Mouse (Mus musculus): ENCODE measurements around the gene Socs3. TPM values are rescaled to one million over a fixed set of nuclear protein-coding genes. Genes with fewer than 3 reads are reported as not detected.

Socs3 gene
- polyA plus RNA-seq, 1 experiment from 2014 or later, result 15.7 TPM

DNA sequence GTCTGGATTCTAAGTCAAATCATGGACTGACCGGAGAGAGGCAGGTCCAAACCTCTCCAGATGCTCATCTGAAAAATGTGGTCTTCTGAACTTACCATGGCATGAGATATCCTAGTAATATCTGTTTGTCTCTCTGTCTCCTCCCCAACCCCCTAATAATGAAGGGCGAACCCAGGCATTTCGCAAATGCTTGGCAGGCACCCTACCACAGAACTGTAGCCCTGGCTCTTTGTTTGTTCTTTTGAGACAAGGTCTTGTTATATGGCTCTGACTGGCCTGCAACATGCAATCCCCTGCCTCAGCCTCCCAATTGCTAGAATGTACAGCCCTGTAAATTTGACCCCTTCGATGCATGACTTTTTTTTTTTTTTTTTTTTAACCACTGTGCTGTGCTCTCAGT, 10.7 kb downstream of the Socs3 start:
- TF ChIP-seq EP300 (optimal IDR thresholded peaks at IDR 0.05), result no peak
- no peak for TF ChIP-seq CTCF (IDR thresholded peaks at IDR 0.05; ENCODE audit: low read depth)

GRCm38 (mm10) chr11:117958197-117958596, 11.7 kb downstream of the Socs3 start:
- no peaks in the 10 kb centered on the region for H3K27me3 ChIP-seq (ENCODE audit: control insufficient read depth, insufficient read depth, low read length)
- H3K4me3 ChIP-seq (ENCODE audit: low read depth, low read length), result no peak overlapping the region
- ATAC-seq (ENCODE audit: low FRiP score, low TSS enrichment) (no peak), DNase-seq (ENCODE audit: low spot score) (no peak)
- no peaks in the 10 kb centered on the region for H3K36me3 ChIP-seq (ENCODE audit: control insufficient read depth, insufficient read depth, low read length)
- no peaks in the 10 kb centered on the region for H3K9me3 ChIP-seq (ENCODE audit: control insufficient read depth, low read length)
- WGBS, result 52% methylated on average over 7 of the region's 7 CpGs
- peaks cover 21% of the 10 kb centered on the region for H3K4me1 ChIP-seq (replicated peaks; ENCODE audit: control insufficient read depth, insufficient read depth)
- 0 out of 2 replicates have a peak overlapping the region, but pooled peaks have one; percentile 3 for H3K27ac ChIP-seq (replicated peaks)
- no peak for TF ChIP-seq EP300 (optimal IDR thresholded peaks at IDR 0.05)
- no peak overlapping the region for H3K9ac ChIP-seq (ENCODE audit: low read length)
- no peak overlapping the region for H3K4me2 ChIP-seq (replicated peaks; ENCODE audit: low read depth)

More for the DNA sequence above, 10.7 kb downstream of the Socs3 start:
- Histone ChIP-seq H3K4me1 (replicated peaks; ENCODE audit: control insufficient read depth, insufficient read depth) (peaks cover 18% of the 10 kb centered on the region), H3K36me3 (ENCODE audit: control insufficient read depth, insufficient read depth, low read length) (no peaks in the 10 kb centered on the region), H3K9ac (ENCODE audit: low read length) (no peak overlapping the region), H3K27me3 (ENCODE audit: control insufficient read depth, insufficient read depth, low read length) (no peaks in the 10 kb centered on the region), H3K9me3 (ENCODE audit: control insufficient read depth, low read length) (no peaks in the 10 kb centered on the region), H3K27ac (replicated peaks) (no peak overlapping the region), H3K4me2 (replicated peaks; ENCODE audit: low read depth) (no peak overlapping the region), H3K4me3 (ENCODE audit: low read depth, low read length) (no peak overlapping the region)
- 82% methylated on average over 4 of the region's 4 CpGs for WGBS
- DNase-seq (ENCODE audit: low spot score) (no peak), ATAC-seq (ENCODE audit: low FRiP score, low TSS enrichment) (no peak)

GRCm38 (mm10) chr11:117955621-117956020, 14.2 kb downstream of the Socs3 start:
- Histone ChIP-seq H3K9ac (ENCODE audit: low read length) (no peak overlapping the region), H3K36me3 (ENCODE audit: control insufficient read depth, insufficient read depth, low read length) (no peaks in the 10 kb centered on the region), H3K27me3 (ENCODE audit: control insufficient read depth, insufficient read depth, low read length) (no peaks in the 10 kb centered on the region), H3K9me3 (ENCODE audit: control insufficient read depth, low read length) (no peaks in the 10 kb centered on the region), H3K4me1 (replicated peaks; ENCODE audit: control insufficient read depth, insufficient read depth) (peaks cover 15% of the 10 kb centered on the region; the same call in 1 of the 2 replicates), H3K4me3 (ENCODE audit: low read depth, low read length) (no peak overlapping the region), H3K27ac (replicated peaks) (no peak overlapping the region), H3K4me2 (replicated peaks; ENCODE audit: low read depth) (no peak overlapping the region)
- DNase-seq (ENCODE audit: low spot score) (no peak), ATAC-seq (ENCODE audit: low FRiP score, low TSS enrichment) (no peak)
- WGBS, result 63% methylated on average over 13 of the region's 13 CpGs
- no peak for TF ChIP-seq EP300 (optimal IDR thresholded peaks at IDR 0.05)
- TF ChIP-seq CTCF (IDR thresholded peaks at IDR 0.05; ENCODE audit: low read depth), result no peak

DNA sequence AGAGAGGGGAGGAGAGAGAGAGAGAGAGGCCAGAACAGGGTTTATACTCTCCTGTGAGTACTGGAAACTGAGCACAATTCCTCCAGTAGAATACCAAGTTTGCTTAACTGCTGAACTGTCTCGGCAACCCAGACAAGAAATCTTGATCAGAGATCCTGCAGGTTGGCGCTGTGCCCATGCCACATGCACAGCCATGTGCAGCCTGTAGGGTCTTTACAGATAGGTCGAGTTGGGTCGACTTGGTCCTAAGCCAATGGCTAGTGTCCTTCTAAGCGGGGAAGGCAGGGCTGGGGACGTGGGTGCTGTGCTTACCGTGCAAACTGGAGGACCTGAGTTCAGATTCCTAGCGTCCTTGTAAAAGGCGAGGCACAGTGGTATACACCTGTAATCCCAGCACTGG, 15.0 kb downstream of the Socs3 start:
- no peak overlapping the region for H3K4me2 ChIP-seq (replicated peaks; ENCODE audit: low read depth)
- H3K9ac ChIP-seq (ENCODE audit: low read length), result no peak overlapping the region
- no peak for ATAC-seq (ENCODE audit: low FRiP score, low TSS enrichment)
- no peak for DNase-seq (ENCODE audit: low spot score)
- WGBS, result 72% methylated on average over 9 of the region's 9 CpGs
- H3K27ac ChIP-seq (replicated peaks), result no peak overlapping the region
- H3K4me1 ChIP-seq (replicated peaks; ENCODE audit: control insufficient read depth, insufficient read depth), result peaks cover 15% of the 10 kb centered on the region; the same call in 1 of the 2 replicates
- no peak overlapping the region for H3K4me3 ChIP-seq (ENCODE audit: low read depth, low read length)
- TF ChIP-seq CTCF (IDR thresholded peaks at IDR 0.05; ENCODE audit: low read depth) (no peak), EP300 (optimal IDR thresholded peaks at IDR 0.05) (no peak)
- H3K36me3 ChIP-seq (ENCODE audit: control insufficient read depth, insufficient read depth, low read length), result no peaks in the 10 kb centered on the region
- no peaks in the 10 kb centered on the region for H3K9me3 ChIP-seq (ENCODE audit: control insufficient read depth, low read length)
- no peaks in the 10 kb centered on the region for H3K27me3 ChIP-seq (ENCODE audit: control insufficient read depth, insufficient read depth, low read length)

- no peak overlapping the region for H3K9ac ChIP-seq (ENCODE audit: low read length)
- TF ChIP-seq CTCF (IDR thresholded peaks at IDR 0.05; ENCODE audit: low read depth) (peak; percentile 24; the same call in 1 of the 2 replicates), EP300 (optimal IDR thresholded peaks at IDR 0.05) (no peak)
- peaks cover 19% of the 10 kb centered on the region; the same call in 1 of the 2 replicates for H3K4me1 ChIP-seq (replicated peaks; ENCODE audit: control insufficient read depth, insufficient read depth)
- no peaks in the 10 kb centered on the region for H3K27me3 ChIP-seq (ENCODE audit: control insufficient read depth, insufficient read depth, low read length)
- H3K9me3 ChIP-seq (ENCODE audit: control insufficient read depth, low read length), result no peaks in the 10 kb centered on the region
- H3K4me3 ChIP-seq (ENCODE audit: low read depth, low read length), result no peak overlapping the region
- no peak; the same call in 1 of the 2 replicates for ATAC-seq (ENCODE audit: low FRiP score, low TSS enrichment)
- DNase-seq (ENCODE audit: low spot score), result no peak
- H3K4me2 ChIP-seq (replicated peaks; ENCODE audit: low read depth), result no peak overlapping the region
- no peaks in the 10 kb centered on the region for H3K36me3 ChIP-seq (ENCODE audit: control insufficient read depth, insufficient read depth, low read length)
- H3K27ac ChIP-seq (replicated peaks), result 0 out of 2 replicates have a peak overlapping the region, but pooled peaks have one; percentile 46
- WGBS, result 60% methylated on average over 2 of the region's 2 CpGs
These were observed 15.8 kb downstream of the Socs3 start for GRCm38 (mm10) chr11:117954094-117954493.

- Histone ChIP-seq H3K4me3 (ENCODE audit: low read depth, low read length) (no peak overlapping the region), H3K27ac (replicated peaks) (no peak overlapping the region), H3K36me3 (ENCODE audit: control insufficient read depth, insufficient read depth, low read length) (no peaks in the 10 kb centered on the region), H3K9ac (ENCODE audit: low read length) (no peak overlapping the region), H3K9me3 (ENCODE audit: control insufficient read depth, low read length) (no peaks in the 10 kb centered on the region), H3K27me3 (ENCODE audit: control insufficient read depth, insufficient read depth, low read length) (no peaks in the 10 kb centered on the region), H3K4me1 (replicated peaks; ENCODE audit: control insufficient read depth, insufficient read depth) (peaks cover 15% of the 10 kb centered on the region; the same call in 1 of the 2 replicates), H3K4me2 (replicated peaks; ENCODE audit: low read depth) (no peak overlapping the region)
- no peak for DNase-seq (ENCODE audit: low spot score)
- TF ChIP-seq EP300 (optimal IDR thresholded peaks at IDR 0.05) (no peak), CTCF (IDR thresholded peaks at IDR 0.05; ENCODE audit: low read depth) (no peak)
- 74% methylated on average over 9 of the region's 9 CpGs for WGBS
- ATAC-seq (ENCODE audit: low FRiP score, low TSS enrichment), result no peak
These were observed 17.5 kb downstream of the Socs3 start for GRCm38 (mm10) chr11:117952174-117952933.
